ENCODE assay signal across 25 mouse cellular contexts in the genomic region with DNA sequence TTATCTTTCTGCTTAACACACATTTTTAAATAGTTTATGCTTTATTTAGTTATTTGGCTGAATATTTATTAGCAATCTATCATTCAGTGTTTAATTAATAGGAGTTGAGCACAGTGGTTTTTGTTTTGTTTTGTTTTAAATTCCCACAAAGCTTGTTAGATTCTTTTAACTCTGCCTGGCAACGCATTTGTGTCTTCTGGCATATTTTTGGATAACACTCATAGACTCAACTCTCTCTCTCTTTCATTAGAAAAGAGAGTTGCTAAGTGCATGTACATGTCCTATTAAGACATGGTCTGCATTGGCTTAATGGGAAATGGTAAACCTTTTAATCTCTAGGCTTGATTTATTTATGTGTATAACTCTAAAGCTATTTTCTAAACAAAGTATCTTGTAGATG.
"Had no signal": no experiment of that assay in that cellular context is flagged by ENCODE, and none has a peak within 500 bp of the region (broad histone marks: within the 10 kb centered on the region; RNA-seq: fewer than 3 reads in every experiment).

No protein-coding gene starts in this region.

- H3K9ac ChIP-seq: heart, embryonic 13.5 days; heart, embryonic 15.5 days; hindbrain, embryonic 12.5 days; hindbrain, embryonic 14.5 days; intestine, embryonic 15.5 days; limb, embryonic 13.5 days; limb, embryonic 15.5 days; liver, embryonic 12.5 days had no signal

- H3K27ac ChIP-seq: heart, adult 2 months; heart, embryonic 13.5 days; heart, embryonic 15.5 days; hindbrain, embryonic 12.5 days; hindbrain, embryonic 14.5 days; intestine, embryonic 15.5 days; layer of hippocampus, adult 2 months; left cerebral cortex, adult 2 months; limb, embryonic 13.5 days; limb, embryonic 15.5 days; liver, embryonic 12.5 days had no signal

- DNase-seq: gastrocnemius, postnatal 14 days; gastrocnemius, postnatal 36 days; heart, adult 11 months; heart, adult 2 months; heart, postnatal 14 days; heart, postnatal 36 days; kidney, adult 18-20 months; kidney, adult 8-10 months; kidney, postnatal 10 days; kidney, postnatal 25 days; kidney, postnatal 4 days; left cerebral cortex, postnatal 4 days had no signal

- H3K27me3 ChIP-seq: heart, embryonic 13.5 days; heart, embryonic 15.5 days; hindbrain, embryonic 12.5 days; intestine, embryonic 15.5 days; limb, embryonic 13.5 days; limb, embryonic 15.5 days; liver, embryonic 12.5 days had no signal

- H3K4me1 ChIP-seq: hindbrain, embryonic 12.5 days; intestine, embryonic 15.5 days; limb, embryonic 13.5 days; limb, embryonic 15.5 days; liver, embryonic 12.5 days had no signal

- H3K4me3 ChIP-seq: heart, adult 2 months; heart, embryonic 13.5 days; heart, embryonic 15.5 days; hindbrain, embryonic 12.5 days; intestine, embryonic 15.5 days; layer of hippocampus, adult 2 months; left cerebral cortex, adult 2 months; limb, embryonic 13.5 days; limb, embryonic 15.5 days; liver, embryonic 12.5 days had no signal

- ATAC-seq: hindbrain, embryonic 16.5 days; intestine, embryonic 15.5 days; intestine, postnatal 0 days; liver, embryonic 12.5 days had no signal

- H3K9me3 ChIP-seq: heart, embryonic 13.5 days; heart, embryonic 15.5 days; hindbrain, embryonic 12.5 days; intestine, embryonic 15.5 days; limb, embryonic 13.5 days; limb, embryonic 15.5 days; liver, embryonic 12.5 days had no signal

- H3K4me2 ChIP-seq: heart, embryonic 11.5 days; heart, embryonic 13.5 days; heart, embryonic 15.5 days; hindbrain, embryonic 12.5 days; hindbrain, embryonic 14.5 days; intestine, embryonic 15.5 days; limb, embryonic 13.5 days; limb, embryonic 15.5 days; liver, embryonic 12.5 days had no signal

- H3K36me3 ChIP-seq: heart, embryonic 15.5 days; hindbrain, embryonic 12.5 days; intestine, embryonic 15.5 days; limb, embryonic 13.5 days; limb, embryonic 15.5 days had no signal
